Mouse (Mus musculus) cerebellum, postnatal 25 days (tissue): ENCODE measurements around the gene Ncor2.

Source experiments
- DNase-seq, 2 experiments: peaks; one replicate each; pipeline ENCODE4 v3.0.0; 2021; ENCODE audit warnings: mixed read lengths in 2 of 2

The Ncor2 gene

GRCm38 (mm10) chr5:125056696-125057554, 122.1 kb downstream of the Ncor2 start:
- peak; percentile 42 to 49 for DNase-seq

- DNase-seq = no peak
These were observed 122.7 kb downstream of the Ncor2 start for GRCm38 (mm10) chr5:125056331-125056695.

- DNase-seq = no peak
These were observed 123.1 kb downstream of the Ncor2 start for GRCm38 (mm10) chr5:125055901-125056300.

- no peak for DNase-seq
These were observed 125.4 kb downstream of the Ncor2 start for GRCm38 (mm10) chr5:125053661-125054060.

- peak; percentile 83 to 84 for DNase-seq
These were observed 126.2 kb downstream of the Ncor2 start for GRCm38 (mm10) chr5:125052603-125053488.

- DNase-seq = no peak
These were observed 126.8 kb downstream of the Ncor2 start for GRCm38 (mm10) chr5:125052237-125052602.

- no peak for DNase-seq
These were observed 129.5 kb downstream of the Ncor2 start for GRCm38 (mm10) chr5:125049481-125049880.

GRCm38 (mm10) chr5:125046436-125046835, 132.6 kb downstream of the Ncor2 start:
- DNase-seq = no peak

GRCm38 (mm10) chr5:125045202-125045601, 133.8 kb downstream of the Ncor2 start:
- DNase-seq = no peak

GRCm38 (mm10) chr5:125043448-125043847, 135.6 kb downstream of the Ncor2 start:
- DNase-seq = no peak

GRCm38 (mm10) chr5:125041578-125041977, 137.4 kb downstream of the Ncor2 start:
- DNase-seq = no peak

GRCm38 (mm10) chr5:125040128-125040584, 138.9 kb downstream of the Ncor2 start:
- DNase-seq = peak; percentile 87 to 90

GRCm38 (mm10) chr5:125039377-125040027, 139.5 kb downstream of the Ncor2 start:
- peak; percentile 33 to 68 for DNase-seq

GRCm38 (mm10) chr5:125036483-125036882, 142.5 kb downstream of the Ncor2 start:
- no peak for DNase-seq

GRCm38 (mm10) chr5:125028911-125029310, 150.1 kb downstream of the Ncor2 start:
- peak in 1 of 2 experiments; percentile 27 for DNase-seq

- DNase-seq = peak in 1 of 2 experiments; percentile 43
These were observed 150.6 kb downstream of the Ncor2 start for GRCm38 (mm10) chr5:125028371-125028770.

GRCm38 (mm10) chr5:125024002-125024401, 155.0 kb downstream of the Ncor2 start:
- peak; percentile 64 to 77 for DNase-seq

GRCm38 (mm10) chr5:125021298-125021697, 157.7 kb downstream of the Ncor2 start:
- DNase-seq = peak; percentile 81 to 88

- peak in 1 of 2 experiments; percentile 28 for DNase-seq
These were observed 159.9 kb downstream of the Ncor2 start for GRCm38 (mm10) chr5:125019099-125019498.

GRCm38 (mm10) chr5:125017332-125017731, 161.7 kb downstream of the Ncor2 start:
- DNase-seq = peak; percentile 61 to 77

GRCm38 (mm10) chr5:125016421-125017242, 162.4 kb downstream of the Ncor2 start:
- no peak for DNase-seq

- DNase-seq = peak in 1 of 2 experiments; percentile 38
These were observed 163.4 kb downstream of the Ncor2 start for GRCm38 (mm10) chr5:125015576-125015975.
